Mouse (Mus musculus) neural tube, embryonic 13.5 days (tissue): ENCODE results near the gene Ranbp17. TPM values are rescaled to one million over a fixed set of nuclear protein-coding genes. Genes with fewer than 3 reads are reported as not detected.
A peak's percentile ranks its signal among the peaks of the same experiment; 100 is the strongest.

Source experiments
- ATAC-seq: fragments of 200-750 bp; cut with Nextera tagmentation; 2 replicates; pipeline ENCODE4 v1.8.0; 2017; ENCODE audit warnings: low read depth, mild to moderate bottlenecking, moderate TSS enrichment, moderate library complexity
- H3K27ac ChIP-seq: fragments of 300-500 bp; sonication (generic); replicated peaks from 2 replicates; pipeline ENCODE4 v1.5.1; 2015; ENCODE audit warnings: moderate library complexity, mild to moderate bottlenecking, inconsistent platforms
- H3K27me3 ChIP-seq: fragments of 300-500 bp; sonication (generic); 2 replicates; pipeline ENCODE4 v1.6.1; 2015; ENCODE audit warnings: mild to moderate bottlenecking, inconsistent platforms
- H3K36me3 ChIP-seq: fragments of 300-500 bp; sonication (generic); 2 replicates; pipeline ENCODE4 v1.6.1; 2015; ENCODE audit warnings: mild to moderate bottlenecking, inconsistent platforms
- H3K4me1 ChIP-seq: fragments of 300-500 bp; sonication (generic); replicated peaks from 2 replicates; pipeline ENCODE4 v1.6.1; 2015; ENCODE audit warnings: inconsistent platforms
- H3K4me2 ChIP-seq: fragments of 300-500 bp; sonication (generic); 2 replicates; pipeline ENCODE4 v1.6.1; 2015; ENCODE audit warnings: inconsistent platforms, mild to moderate bottlenecking, moderate library complexity
- H3K4me3 ChIP-seq: fragments of 300-500 bp; sonication (generic); 2 replicates; pipeline ENCODE4 v1.5.1; 2015; ENCODE audit warnings: mild to moderate bottlenecking, inconsistent platforms
- H3K9ac ChIP-seq: fragments of 300-500 bp; sonication (generic); 2 replicates; pipeline ENCODE4 v1.6.1; 2015; ENCODE audit warnings: moderate library complexity, mild to moderate bottlenecking, inconsistent platforms
- H3K9me3 ChIP-seq: fragments of 300-500 bp; sonication (generic); 2 replicates; pipeline ENCODE4 v1.6.1; 2016; ENCODE audit warnings: inconsistent platforms
- WGBS: fragments of 180-500 bp; shearing (Covaris S2); methylation state at CpG from one replicate; pipeline ENCODE4 v1.1.7; 2015; 5-methylcytosine and 5-hydroxymethylcytosine counted together
- polyA plus RNA-seq: library from polyadenylated mRNA; unstranded; fragments of >200 nt; fragmentation: Nextera tagmentation; extraction: Ambion mirVana; gene quantifications from 2 replicates; pipeline ENCODE4 v1.2.1, GENCODE M21; 2015

Ranbp17 gene
- polyA plus RNA-seq, 1 experiment from 2014 or later, result 10.5 TPM

- Histone ChIP-seq H3K9ac (peak overlapping the region; percentile 86), H3K27ac (peak overlapping the region; percentile 95), H3K4me3 (peak overlapping the region; percentile 53), H3K27me3 (peaks cover 88% of the 10 kb centered on the region), H3K36me3 (no peaks in the 10 kb centered on the region; the same call in 1 of the 2 replicates), H3K4me1 (peaks cover 56% of the 10 kb centered on the region), H3K4me2 (peak overlapping the region; percentile 49), H3K9me3 (0 out of 2 replicates have a peak, but pooled peaks cover 3% of the 10 kb centered on the region)
- peak; percentile 25 for ATAC-seq
- WGBS, result under 1% methylated on average over 68 of the region's 76 CpGs
These were observed 312.6 kb downstream of the Ranbp17 start for GRCm38 (mm10) chr11:33200764-33201625.

- peak overlapping the region; percentile 86 for H3K9ac ChIP-seq
- H3K4me3 ChIP-seq, result peak overlapping the region; percentile 53
- peak overlapping the region; percentile 49 for H3K4me2 ChIP-seq
- H3K36me3 ChIP-seq, result no peaks in the 10 kb centered on the region; the same call in 1 of the 2 replicates
- H3K27me3 ChIP-seq, result peaks cover 88% of the 10 kb centered on the region
- no peak for ATAC-seq
- H3K4me1 ChIP-seq, result peaks cover 61% of the 10 kb centered on the region
- WGBS, result under 1% methylated on average over 45 of the region's 45 CpGs
- peak overlapping the region; percentile 95 for H3K27ac ChIP-seq
- 0 out of 2 replicates have a peak, but pooled peaks cover 3% of the 10 kb centered on the region for H3K9me3 ChIP-seq
These were observed 313.4 kb downstream of the Ranbp17 start for GRCm38 (mm10) chr11:33199906-33200763.

DNA sequence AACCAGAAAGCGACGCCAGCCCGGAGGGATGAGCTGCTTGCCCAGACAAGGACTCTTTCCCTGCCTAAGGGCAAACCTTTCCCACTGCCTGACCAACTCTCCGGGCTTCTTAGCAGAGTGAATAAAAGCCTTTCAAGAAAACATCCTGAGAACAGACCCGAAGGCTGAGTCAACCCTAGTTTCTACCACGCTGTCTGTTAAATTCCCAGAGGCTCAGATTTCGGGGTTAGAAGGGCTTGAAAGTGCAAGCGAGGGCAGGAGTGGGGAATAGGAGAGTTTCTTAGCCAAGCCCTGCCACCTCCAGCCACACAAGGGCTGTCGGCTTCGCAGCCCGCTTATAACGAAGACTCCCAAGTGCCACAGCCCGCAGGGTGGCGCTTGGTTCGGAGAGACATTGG lies 314.4 kb downstream of the Ranbp17 start:
- Histone ChIP-seq H3K4me1 (peaks cover 60% of the 10 kb centered on the region), H3K9me3 (0 out of 2 replicates have a peak, but pooled peaks cover 3% of the 10 kb centered on the region), H3K27ac (peak overlapping the region; percentile 95), H3K4me2 (peak overlapping the region; percentile 49), H3K27me3 (peaks cover 86% of the 10 kb centered on the region), H3K36me3 (no peaks in the 10 kb centered on the region; the same call in 1 of the 2 replicates), H3K4me3 (peak overlapping the region; percentile 53), H3K9ac (peak overlapping the region; percentile 86)
- no peak for ATAC-seq
- WGBS, result 3% methylated on average over 15 of the region's 15 CpGs

DNA sequence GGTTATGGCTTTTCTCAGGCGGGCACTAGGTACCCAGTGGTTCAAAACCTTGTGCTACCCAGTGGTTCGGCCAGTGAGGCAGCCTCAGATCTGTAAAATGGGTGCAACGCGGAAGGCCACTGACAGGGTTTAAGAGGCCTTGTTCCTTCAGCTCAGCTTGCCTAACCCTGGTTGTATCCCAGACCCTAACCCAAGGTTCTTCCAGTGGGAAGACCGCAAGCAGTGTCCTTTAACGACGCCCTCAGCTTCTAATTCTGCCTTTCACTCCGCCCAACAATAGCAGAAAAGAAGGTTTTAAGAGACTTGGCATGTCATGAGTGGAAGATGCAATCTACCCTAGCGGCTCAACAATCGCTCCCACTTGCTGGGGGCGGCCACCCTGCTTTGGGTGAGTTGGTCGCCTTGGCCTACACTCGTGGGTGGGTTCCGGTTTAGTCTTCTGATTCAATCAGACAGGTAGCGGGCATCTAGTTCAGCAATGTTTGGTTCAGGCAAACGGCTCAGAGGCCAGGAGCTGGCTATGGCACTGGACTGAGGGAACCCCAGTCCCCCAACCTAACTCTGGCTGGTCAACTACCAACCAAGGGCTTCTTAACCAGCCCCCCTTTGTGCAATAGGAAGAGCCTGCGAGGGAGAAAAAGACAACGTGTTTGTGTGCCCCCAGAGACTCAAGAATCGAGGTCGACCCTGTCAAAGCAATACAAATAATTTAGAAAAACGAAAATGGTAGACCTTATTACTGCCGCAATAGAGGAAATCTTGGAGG lies 315.0 kb downstream of the Ranbp17 start:
- Histone ChIP-seq H3K9ac (peak overlapping the region; percentile 86), H3K4me1 (peaks cover 60% of the 10 kb centered on the region), H3K4me2 (peak overlapping the region; percentile 49), H3K9me3 (0 out of 2 replicates have a peak, but pooled peaks cover 3% of the 10 kb centered on the region), H3K27me3 (peaks cover 92% of the 10 kb centered on the region), H3K27ac (peak overlapping the region; percentile 95), H3K36me3 (no peaks in the 10 kb centered on the region; the same call in 1 of the 2 replicates), H3K4me3 (peak overlapping the region; percentile 53)
- 16% methylated on average over 22 of the region's 22 CpGs for WGBS
- no peak for ATAC-seq

DNA sequence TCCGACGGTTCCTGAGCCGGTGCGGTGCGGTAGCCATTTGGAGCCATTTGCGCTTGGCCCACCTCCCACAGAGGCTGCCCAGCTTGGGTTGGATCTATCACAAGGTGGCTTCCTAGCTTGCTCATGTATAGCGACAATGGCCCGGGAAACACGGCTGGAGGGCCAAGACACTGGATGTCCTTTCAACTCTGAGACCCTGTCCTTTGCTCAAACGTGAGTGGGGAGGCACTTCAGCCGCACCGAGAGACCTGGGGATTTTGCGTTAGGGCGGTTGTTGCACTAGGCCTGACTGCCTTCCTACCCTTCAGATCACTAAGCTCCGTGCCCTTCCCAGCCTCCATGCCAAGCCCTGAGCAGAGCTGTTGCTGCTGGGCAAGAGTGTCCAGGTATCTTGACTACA lies 315.9 kb downstream of the Ranbp17 start:
- H3K9me3 ChIP-seq, result 0 out of 2 replicates have a peak, but pooled peaks cover 3% of the 10 kb centered on the region
- peaks cover 59% of the 10 kb centered on the region for H3K4me1 ChIP-seq
- peaks cover 94% of the 10 kb centered on the region for H3K27me3 ChIP-seq
- no peaks in the 10 kb centered on the region; the same call in 1 of the 2 replicates for H3K36me3 ChIP-seq
- peak overlapping the region; percentile 53 for H3K4me3 ChIP-seq
- peak overlapping the region; percentile 86 for H3K9ac ChIP-seq
- 15% methylated on average over 15 of the region's 15 CpGs for WGBS
- no peak for ATAC-seq
- peak overlapping the region; percentile 49 for H3K4me2 ChIP-seq
- H3K27ac ChIP-seq, result peak overlapping the region; percentile 95

GRCm38 (mm10) chr11:33197133-33197514 lies 316.4 kb downstream of the Ranbp17 start:
- Histone ChIP-seq H3K4me3 (peak overlapping the region; percentile 53), H3K36me3 (no peaks in the 10 kb centered on the region; the same call in 1 of the 2 replicates), H3K4me1 (peaks cover 59% of the 10 kb centered on the region), H3K27ac (peak overlapping the region; percentile 95), H3K9ac (peak overlapping the region; percentile 86), H3K27me3 (peaks cover 91% of the 10 kb centered on the region), H3K4me2 (peak overlapping the region; percentile 49), H3K9me3 (0 out of 2 replicates have a peak, but pooled peaks cover 3% of the 10 kb centered on the region)
- no peak for ATAC-seq
- 24% methylated on average over 13 of the region's 13 CpGs for WGBS

DNA sequence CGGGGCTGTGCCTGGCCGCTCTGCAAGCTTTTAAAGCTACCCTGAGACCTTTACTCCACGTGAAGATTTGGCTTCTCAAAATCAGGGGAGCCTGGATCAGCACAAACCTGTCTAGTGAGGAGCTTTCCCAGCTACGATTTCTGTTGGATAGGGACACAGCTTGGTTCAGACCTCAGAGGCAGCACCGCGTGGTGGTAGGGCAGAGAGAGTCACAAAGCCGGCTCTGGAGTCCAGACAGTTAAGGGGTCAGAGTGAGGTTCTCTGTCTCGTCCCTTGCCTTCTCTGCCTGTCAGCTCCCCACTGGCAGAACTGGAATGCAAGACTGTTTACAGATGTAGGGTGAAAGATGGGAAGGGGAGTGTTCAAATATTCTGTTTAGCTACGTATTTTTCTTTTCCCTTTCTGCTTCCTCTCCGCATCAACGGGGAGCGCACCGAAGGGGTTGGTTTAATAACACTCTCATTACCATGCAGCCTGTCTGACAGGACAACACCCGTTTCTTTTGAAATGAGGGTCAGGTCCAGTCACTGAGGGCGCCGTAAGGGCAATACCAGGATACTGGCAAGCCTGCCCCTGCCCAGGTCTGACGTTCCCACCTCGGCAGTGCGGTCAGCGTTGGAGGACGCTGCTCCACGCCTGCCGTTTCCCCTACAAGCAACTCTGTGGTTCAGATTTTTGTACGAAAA lies 317.0 kb downstream of the Ranbp17 start:
- Histone ChIP-seq H3K4me1 (peaks cover 58% of the 10 kb centered on the region), H3K36me3 (no peaks in the 10 kb centered on the region; the same call in 1 of the 2 replicates), H3K9me3 (0 out of 2 replicates have a peak, but pooled peaks cover 3% of the 10 kb centered on the region), H3K27me3 (peaks cover 90% of the 10 kb centered on the region), H3K9ac (peak overlapping the region; percentile 86), H3K4me2 (peak overlapping the region; percentile 49), H3K27ac (peak overlapping the region; percentile 95), H3K4me3 (peak overlapping the region; percentile 53)
- ATAC-seq, result no peak
- 6% methylated on average over 24 of the region's 24 CpGs for WGBS

DNA sequence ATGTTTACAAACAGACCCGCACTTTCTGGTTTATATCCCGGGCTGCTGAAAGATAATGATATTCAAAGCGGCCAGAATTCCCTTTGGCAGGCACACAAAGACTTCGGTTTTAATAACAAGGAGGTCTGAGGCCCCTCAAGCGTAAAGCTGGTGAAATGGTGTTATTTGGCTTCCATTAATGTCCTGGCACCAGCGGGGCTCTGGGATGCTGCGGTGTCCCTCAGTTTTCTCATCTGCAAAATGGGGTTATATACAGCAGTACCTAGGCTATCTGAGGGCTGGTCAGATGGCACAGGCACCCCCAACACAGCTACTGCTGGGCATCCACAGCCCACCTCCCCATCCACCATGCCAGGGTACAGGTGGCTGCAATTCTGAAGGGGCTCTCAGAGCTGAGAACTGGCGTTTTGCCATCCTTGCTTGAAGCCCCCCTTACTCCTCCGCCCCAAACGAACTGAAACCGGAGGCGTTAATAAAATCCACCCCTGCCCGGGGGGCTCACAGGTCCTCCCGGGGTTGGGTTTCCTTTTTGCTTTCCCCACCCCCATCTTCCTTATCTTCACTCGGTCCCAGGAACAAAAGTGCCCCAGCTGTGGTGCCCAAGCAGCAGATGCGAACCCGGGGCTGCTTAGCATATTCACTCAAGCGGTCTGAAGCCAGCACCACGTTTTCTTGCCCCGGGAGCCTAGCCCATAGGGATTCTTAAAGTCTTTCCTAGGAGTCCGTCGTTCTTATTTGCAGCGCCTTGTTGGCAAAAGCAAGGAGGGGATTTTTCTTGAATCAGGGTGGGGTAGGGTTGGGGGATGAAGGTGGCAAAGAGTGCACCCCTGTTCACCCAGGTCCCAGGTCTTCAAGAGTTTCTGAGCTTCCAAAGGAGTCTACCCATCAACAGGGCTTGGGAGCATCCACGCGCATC lies 317.8 kb downstream of the Ranbp17 start:
- 0 out of 2 replicates have a peak, but pooled peaks have one; percentile 33 for ATAC-seq

GRCm38 (mm10) chr11:33195061-33195460 lies 318.5 kb downstream of the Ranbp17 start:
- 0 out of 2 replicates have a peak overlapping the region, but pooled peaks have one; percentile 95 for H3K27ac ChIP-seq
- peaks cover 92% of the 10 kb centered on the region for H3K27me3 ChIP-seq
- WGBS, result 12% methylated on average over 7 of the region's 7 CpGs

More for the DNA sequence above, 317.8 kb downstream of the Ranbp17 start:
- H3K27ac ChIP-seq, result peak overlapping the region; percentile 95
- peaks cover 50% of the 10 kb centered on the region for H3K4me1 ChIP-seq
- peak overlapping the region; percentile 86; the same call in 1 of the 2 replicates for H3K9ac ChIP-seq
- no peak overlapping the region for H3K4me3 ChIP-seq
- 0 out of 2 replicates have a peak, but pooled peaks cover 3% of the 10 kb centered on the region for H3K9me3 ChIP-seq
- peak overlapping the region; percentile 49 for H3K4me2 ChIP-seq
- H3K36me3 ChIP-seq, result no peaks in the 10 kb centered on the region; the same call in 1 of the 2 replicates
- WGBS, result 4% methylated on average over 25 of the region's 25 CpGs
- H3K27me3 ChIP-seq, result peaks cover 91% of the 10 kb centered on the region

More at GRCm38 (mm10) chr11:33195061-33195460, 318.5 kb downstream of the Ranbp17 start:
- no peak overlapping the region for H3K9ac ChIP-seq
- ATAC-seq, result no peak
- H3K36me3 ChIP-seq, result no peaks in the 10 kb centered on the region; the same call in 1 of the 2 replicates
- H3K4me2 ChIP-seq, result no peak overlapping the region
- H3K4me3 ChIP-seq, result no peak overlapping the region
- H3K9me3 ChIP-seq, result 0 out of 2 replicates have a peak, but pooled peaks cover 3% of the 10 kb centered on the region
- peaks cover 42% of the 10 kb centered on the region for H3K4me1 ChIP-seq
